Mouse (Mus musculus): ENCODE data around the gene Ankfn1. TPM values are rescaled to one million over a fixed set of nuclear protein-coding genes. Genes with fewer than 3 reads are reported as not detected.

Ankfn1 gene
- 4.2 and 4.6 TPM in 2 replicates for polyA plus RNA-seq (2015; fragmentation: Nextera tagmentation; extraction: Ambion mirVana)

DNA sequence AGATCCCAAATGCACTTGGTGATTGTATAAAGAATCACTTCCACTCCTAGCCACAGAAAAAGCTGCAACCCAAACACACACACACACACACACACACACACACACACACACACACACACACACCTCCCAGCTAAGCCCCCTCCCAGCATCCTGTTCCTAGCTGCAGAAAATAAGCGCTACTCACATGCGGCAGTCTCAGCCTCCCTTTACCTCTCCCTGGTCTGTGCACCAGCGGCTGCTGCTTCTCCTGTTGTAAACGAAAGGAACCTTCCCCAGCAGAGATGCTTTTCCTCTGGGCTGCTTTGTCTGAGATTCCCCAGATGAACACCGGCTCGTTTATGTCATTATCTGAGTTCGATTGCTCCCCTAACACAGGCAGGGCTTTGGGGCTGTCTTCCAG lies at the start of gene Ankfn1:
TSS of gene Ankfn1 (minus strand) at position 223 of the 400 bp plus-strand sequence.
- Histone ChIP-seq H3K4me3 (no peak within 1 kb of the TSS), H3K9me3 (no peaks in the 10 kb centered on the region), H3K4me1 (peaks cover 7% of the 10 kb centered on the region; the same call in 1 of the 2 replicates), H3K9ac (replicated peaks) (no peak within 1 kb of the TSS), H3K4me2 (replicated peaks) (no peak within 1 kb of the TSS), H3K27me3 (no peaks in the 10 kb centered on the region), H3K27ac (replicated peaks) (no peak within 1 kb of the TSS), H3K36me3 (no peaks in the 10 kb centered on the region)
- no peak for ATAC-seq (replicated peaks)
- 30% methylated on average over 7 of the region's 7 CpGs for WGBS

DNA sequence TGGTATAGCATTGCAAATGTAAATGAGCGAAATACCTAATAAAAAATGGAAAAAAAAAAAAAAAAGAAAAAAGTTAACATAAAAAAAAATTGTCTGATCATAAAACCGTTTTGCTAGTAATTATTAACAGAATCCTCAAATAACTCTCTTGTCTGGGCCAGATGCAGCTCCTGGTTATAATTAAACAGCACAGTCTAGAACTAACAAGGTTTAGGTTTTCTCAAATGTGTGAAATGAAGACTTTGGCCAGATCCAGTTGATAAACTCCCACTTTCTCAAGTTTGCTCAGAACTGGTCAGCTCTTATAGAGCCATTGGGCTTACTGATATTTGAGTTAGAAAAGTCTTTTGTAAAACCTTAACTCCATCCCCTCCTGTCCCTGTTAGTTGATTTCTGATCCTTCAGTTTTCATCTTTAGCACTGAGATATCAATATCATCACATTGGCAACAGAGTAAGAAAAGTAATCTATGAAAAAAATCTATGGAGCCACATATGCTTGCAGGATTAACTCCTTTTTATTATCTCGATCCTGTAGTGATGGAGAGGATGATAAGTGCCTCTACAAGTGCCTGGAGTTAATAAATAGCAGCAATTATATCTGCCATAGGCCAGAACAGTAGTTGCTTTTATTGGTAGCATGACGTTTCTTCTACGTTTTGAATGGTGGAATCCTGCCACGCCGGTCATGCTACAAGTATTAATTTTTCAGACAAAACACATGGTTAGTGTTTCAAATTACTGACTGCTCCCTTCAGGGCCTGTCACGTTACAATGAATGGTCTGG lies 46.4 kb upstream of the Ankfn1 start:
- Histone ChIP-seq H3K27ac (replicated peaks) (no peak overlapping the region), H3K9me3 (no peaks in the 10 kb centered on the region), H3K4me2 (replicated peaks) (no peak overlapping the region), H3K36me3 (no peaks in the 10 kb centered on the region), H3K4me1 (no peaks in the 10 kb centered on the region), H3K27me3 (no peaks in the 10 kb centered on the region), H3K4me3 (no peak overlapping the region), H3K9ac (replicated peaks) (no peak overlapping the region)
- WGBS = 69% methylated on average over 8 of the region's 8 CpGs
- ATAC-seq (replicated peaks) = no peak

DNA sequence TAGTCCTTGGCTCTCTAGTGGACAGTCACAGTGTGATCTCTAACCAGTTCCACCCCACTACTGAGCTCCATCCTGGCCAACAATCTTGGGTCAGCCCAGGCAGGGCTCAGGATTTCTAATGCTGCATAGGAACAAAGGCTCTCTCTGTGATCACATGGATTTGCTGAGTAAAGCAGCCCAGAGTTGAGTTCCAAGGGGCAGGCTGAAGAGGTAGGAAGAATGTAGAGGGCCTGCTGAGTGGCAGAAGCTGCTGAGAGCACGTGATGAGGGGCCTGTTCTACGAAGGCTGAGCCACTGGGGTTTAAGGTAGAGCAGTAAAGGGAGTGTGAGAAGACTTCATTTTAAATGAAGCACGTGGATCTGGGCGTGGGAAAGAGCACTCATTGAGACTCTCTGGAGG lies 41.1 kb upstream of the Ankfn1 start:
- Histone ChIP-seq H3K27ac (replicated peaks) (no peak overlapping the region), H3K9ac (replicated peaks) (no peak overlapping the region), H3K27me3 (no peaks in the 10 kb centered on the region), H3K9me3 (no peaks in the 10 kb centered on the region), H3K4me3 (no peak overlapping the region), H3K4me1 (no peaks in the 10 kb centered on the region), H3K36me3 (no peaks in the 10 kb centered on the region), H3K4me2 (replicated peaks) (no peak overlapping the region)
- 14% methylated on average over 4 of the region's 4 CpGs for WGBS
- no peak for ATAC-seq (replicated peaks)

DNA sequence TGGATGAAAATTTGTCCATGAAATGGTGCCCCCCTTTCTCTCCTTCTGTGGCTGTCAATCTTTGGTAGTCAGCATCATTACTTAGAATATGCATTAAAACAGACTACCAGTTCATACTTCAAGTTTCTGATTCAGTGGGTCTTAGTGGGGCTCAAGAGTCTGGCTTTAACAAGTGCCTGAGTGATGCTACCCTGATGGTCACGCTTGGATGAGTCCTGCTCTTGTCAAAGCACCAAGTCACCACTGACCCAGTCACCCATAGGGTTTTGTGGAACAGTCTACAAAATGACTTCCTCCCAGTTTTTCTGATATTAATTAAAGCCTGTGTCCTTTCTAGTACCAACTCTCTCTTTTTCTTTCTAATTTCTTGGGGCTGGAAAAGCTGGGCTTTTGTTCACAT lies 34.0 kb upstream of the Ankfn1 start:
- Histone ChIP-seq H3K4me2 (replicated peaks) (no peak overlapping the region), H3K27ac (replicated peaks) (no peak overlapping the region), H3K27me3 (no peaks in the 10 kb centered on the region), H3K4me3 (no peak overlapping the region), H3K9me3 (no peaks in the 10 kb centered on the region), H3K4me1 (no peaks in the 10 kb centered on the region), H3K36me3 (no peaks in the 10 kb centered on the region), H3K9ac (replicated peaks) (no peak overlapping the region)
- no peak for ATAC-seq (replicated peaks)
- WGBS = 94% methylated on average over 1 of the region's 1 CpGs

DNA sequence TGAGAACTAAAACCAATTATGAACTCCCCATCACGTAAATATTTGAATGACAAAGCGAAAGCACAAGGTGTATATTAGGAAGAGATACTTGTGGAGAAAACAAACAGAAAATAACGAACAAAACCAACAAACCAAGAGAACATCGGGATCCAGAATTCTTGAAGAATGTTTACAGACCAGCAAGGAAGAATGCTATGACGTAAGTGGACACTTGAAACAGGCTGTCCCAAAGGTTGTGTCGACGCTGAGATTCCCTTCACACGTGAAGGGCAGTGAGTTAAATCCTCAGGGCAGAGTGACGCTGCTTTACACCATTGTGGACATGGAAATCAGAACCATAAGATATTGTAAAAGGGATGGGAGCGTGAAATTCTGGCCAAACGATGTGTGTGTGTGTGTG lies 30.5 kb upstream of the Ankfn1 start:
- ATAC-seq (replicated peaks) = no peak
- H3K9me3 ChIP-seq = no peaks in the 10 kb centered on the region
- H3K27me3 ChIP-seq = no peaks in the 10 kb centered on the region
- H3K9ac ChIP-seq (replicated peaks) = no peak overlapping the region
- no peak overlapping the region for H3K4me3 ChIP-seq
- H3K27ac ChIP-seq (replicated peaks) = no peak overlapping the region
- no peaks in the 10 kb centered on the region for H3K36me3 ChIP-seq
- no peak overlapping the region for H3K4me2 ChIP-seq (replicated peaks)
- WGBS = 82% methylated on average over 11 of the region's 11 CpGs
- H3K4me1 ChIP-seq = no peaks in the 10 kb centered on the region

DNA sequence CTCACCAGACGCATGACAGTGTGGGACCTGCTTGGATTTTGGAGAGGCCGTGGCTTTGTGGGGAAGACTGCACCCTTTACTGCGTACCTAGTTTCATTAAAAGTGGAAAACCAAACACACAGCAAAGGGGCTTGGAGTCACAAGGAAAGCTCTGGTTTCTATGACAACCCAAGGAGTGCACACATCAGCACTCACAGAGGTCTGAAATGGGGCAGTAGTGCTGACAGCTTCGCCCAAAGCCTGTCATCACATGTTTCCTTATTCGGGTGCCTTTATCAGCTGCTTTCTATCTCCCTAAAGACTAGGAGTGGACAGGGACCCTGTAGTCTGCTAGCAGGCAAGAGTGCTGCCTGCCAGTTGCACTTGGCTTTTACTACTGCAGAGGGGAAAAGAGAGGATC lies 27.4 kb upstream of the Ankfn1 start:
- ATAC-seq (replicated peaks) = no peak
- no peaks in the 10 kb centered on the region for H3K27me3 ChIP-seq
- H3K9ac ChIP-seq (replicated peaks) = no peak overlapping the region
- H3K4me2 ChIP-seq (replicated peaks) = no peak overlapping the region
- H3K27ac ChIP-seq (replicated peaks) = no peak overlapping the region
- 53% methylated on average over 5 of the region's 5 CpGs for WGBS
- H3K4me1 ChIP-seq = no peaks in the 10 kb centered on the region
- no peaks in the 10 kb centered on the region for H3K9me3 ChIP-seq
- H3K36me3 ChIP-seq = no peaks in the 10 kb centered on the region
- no peak overlapping the region for H3K4me3 ChIP-seq

DNA sequence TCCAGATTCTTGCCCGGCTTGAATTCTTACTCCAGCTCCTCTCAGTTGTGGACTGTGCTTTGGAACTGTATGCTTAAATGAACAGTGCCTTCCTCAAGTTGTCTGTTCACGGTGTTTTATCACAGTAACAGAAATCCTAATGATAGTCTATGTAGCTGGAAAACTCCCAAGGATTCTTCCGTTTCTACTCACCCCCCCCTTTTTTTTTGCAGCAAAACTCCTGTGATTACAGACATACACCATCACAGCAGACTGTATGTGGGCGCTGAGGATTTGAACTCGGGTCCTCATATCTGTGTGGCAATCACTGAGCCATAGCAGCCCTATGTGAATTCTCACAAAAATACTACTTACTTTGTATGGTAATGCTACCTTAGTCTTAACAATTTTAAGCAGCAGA lies 26.5 kb upstream of the Ankfn1 start:
- 87% methylated on average over 5 of the region's 5 CpGs for WGBS
- Histone ChIP-seq H3K4me1 (no peaks in the 10 kb centered on the region), H3K27me3 (no peaks in the 10 kb centered on the region)

DNA sequence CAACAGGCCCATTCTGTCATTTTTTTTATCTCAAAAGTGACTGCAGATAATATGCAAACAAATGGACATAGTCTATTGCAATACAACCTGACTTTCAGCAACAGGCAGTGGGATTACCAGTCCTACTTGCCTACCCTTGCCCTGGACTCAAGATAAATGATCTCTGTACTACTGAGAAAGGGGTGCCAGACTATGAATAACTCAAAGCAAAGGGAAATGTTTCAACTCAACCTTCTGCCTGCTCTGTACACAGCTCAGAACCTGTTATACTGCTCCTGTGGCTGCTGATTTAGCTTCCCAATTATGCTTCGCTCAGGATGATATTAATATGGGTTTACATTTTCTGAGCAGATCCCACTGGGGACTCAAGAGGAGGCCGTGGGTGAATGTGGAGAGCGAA lies 15.3 kb upstream of the Ankfn1 start:
- ATAC-seq (replicated peaks) = no peak
- H3K27ac ChIP-seq (replicated peaks) = no peak overlapping the region
- no peak overlapping the region for H3K4me3 ChIP-seq
- no peaks in the 10 kb centered on the region for H3K4me1 ChIP-seq
- H3K27me3 ChIP-seq = no peaks in the 10 kb centered on the region
- no peak overlapping the region for H3K9ac ChIP-seq (replicated peaks)
- 81% methylated on average over 3 of the region's 3 CpGs for WGBS
- no peaks in the 10 kb centered on the region for H3K9me3 ChIP-seq
- H3K36me3 ChIP-seq = no peaks in the 10 kb centered on the region
- H3K4me2 ChIP-seq (replicated peaks) = no peak overlapping the region

More for the DNA sequence above, 26.5 kb upstream of the Ankfn1 start:
- no peak overlapping the region for H3K4me2 ChIP-seq (replicated peaks)
- H3K9me3 ChIP-seq = no peaks in the 10 kb centered on the region
- H3K9ac ChIP-seq (replicated peaks) = no peak overlapping the region
- no peak overlapping the region for H3K27ac ChIP-seq (replicated peaks)
- no peak overlapping the region for H3K4me3 ChIP-seq
- H3K36me3 ChIP-seq = no peaks in the 10 kb centered on the region
- ATAC-seq (replicated peaks) = no peak

DNA sequence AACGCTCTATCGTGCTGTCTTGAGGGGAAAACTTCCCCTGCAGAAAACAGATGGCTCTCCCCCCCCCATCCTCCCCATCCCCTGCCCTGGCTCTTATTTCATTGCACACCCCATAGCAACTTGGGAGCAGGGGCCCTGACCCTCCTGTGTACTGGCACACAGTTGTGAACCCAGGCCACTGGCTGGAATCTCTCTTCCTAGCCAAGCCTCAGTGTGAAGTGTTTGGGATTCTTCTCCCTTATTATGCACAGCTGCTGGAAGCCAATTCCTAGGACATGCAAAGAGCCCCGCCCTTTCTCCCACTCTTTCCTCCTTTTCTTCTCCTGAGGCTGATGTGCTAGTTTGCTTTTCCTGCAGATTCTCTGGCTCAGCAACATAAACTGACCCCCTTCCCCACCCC lies 1.4 kb downstream of the Ankfn1 start:
- no peak for ATAC-seq (replicated peaks)
- WGBS = 74% methylated on average over 3 of the region's 3 CpGs
- no peaks in the 10 kb centered on the region for H3K27me3 ChIP-seq
- H3K9ac ChIP-seq (replicated peaks) = no peak overlapping the region
- no peak overlapping the region for H3K27ac ChIP-seq (replicated peaks)
- no peaks in the 10 kb centered on the region for H3K36me3 ChIP-seq
- H3K4me2 ChIP-seq (replicated peaks) = no peak overlapping the region
- peaks cover 7% of the 10 kb centered on the region; the same call in 1 of the 2 replicates for H3K4me1 ChIP-seq
- no peak overlapping the region for H3K4me3 ChIP-seq
- H3K9me3 ChIP-seq = no peaks in the 10 kb centered on the region

DNA sequence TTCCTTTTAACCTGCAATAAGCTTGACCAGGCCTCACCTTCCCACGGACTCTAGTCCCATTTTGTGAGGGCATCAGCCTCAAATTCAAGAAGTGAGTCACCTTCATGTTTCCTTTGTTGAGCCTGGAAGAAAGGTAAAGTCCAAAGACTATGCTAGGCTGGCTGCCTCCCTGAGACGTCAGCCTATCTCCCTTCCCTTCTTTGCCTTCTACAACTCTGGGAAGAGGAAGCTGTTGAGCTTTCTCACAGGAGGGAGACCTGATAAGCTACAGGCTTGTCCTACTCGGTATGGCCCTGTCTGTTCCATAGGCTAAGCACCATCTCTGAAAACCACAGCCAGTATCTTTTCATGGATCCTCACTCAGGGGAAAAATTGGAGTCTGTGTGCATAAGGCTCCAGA lies 2.5 kb downstream of the Ankfn1 start:
- H3K9ac ChIP-seq (replicated peaks) = no peak overlapping the region
- 85% methylated on average over 3 of the region's 3 CpGs for WGBS
- no peak for ATAC-seq (replicated peaks)

DNA sequence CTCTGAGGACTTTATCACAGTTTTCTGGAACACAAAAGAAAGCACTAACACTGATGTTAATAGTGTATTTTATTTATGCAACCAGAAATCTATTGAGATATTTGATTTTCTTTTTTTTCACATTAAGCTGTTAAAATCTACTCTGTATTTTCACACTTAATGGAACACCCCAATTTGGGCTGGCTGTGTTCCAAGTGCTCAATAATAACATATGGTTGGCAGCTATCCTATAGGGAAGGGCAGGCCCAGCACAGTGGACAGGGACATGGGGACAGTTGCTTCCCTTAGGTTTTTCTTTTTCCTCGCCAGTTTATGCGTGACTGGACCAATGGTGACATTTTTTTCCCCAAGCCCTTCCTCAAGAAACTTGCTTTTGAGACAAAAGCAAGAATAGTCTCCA lies 4.5 kb downstream of the Ankfn1 start:
- no peak for ATAC-seq (replicated peaks)
- H3K4me3 ChIP-seq = no peak overlapping the region
- no peak overlapping the region for H3K27ac ChIP-seq (replicated peaks)
- no peaks in the 10 kb centered on the region for H3K36me3 ChIP-seq
- no peak overlapping the region for H3K4me2 ChIP-seq (replicated peaks)
- peaks cover 7% of the 10 kb centered on the region; the same call in 1 of the 2 replicates for H3K4me1 ChIP-seq
- no peaks in the 10 kb centered on the region for H3K9me3 ChIP-seq
- 60% methylated on average over 2 of the region's 2 CpGs for WGBS
- H3K9ac ChIP-seq (replicated peaks) = no peak overlapping the region
- peaks cover 4% of the 10 kb centered on the region; the same call in 1 of the 2 replicates for H3K27me3 ChIP-seq

More for the DNA sequence above, 2.5 kb downstream of the Ankfn1 start:
- H3K9me3 ChIP-seq = no peaks in the 10 kb centered on the region
- no peak overlapping the region for H3K27ac ChIP-seq (replicated peaks)
- no peaks in the 10 kb centered on the region for H3K36me3 ChIP-seq
- H3K4me3 ChIP-seq = no peak overlapping the region
- peaks cover 7% of the 10 kb centered on the region; the same call in 1 of the 2 replicates for H3K4me1 ChIP-seq
- no peaks in the 10 kb centered on the region for H3K27me3 ChIP-seq
- H3K4me2 ChIP-seq (replicated peaks) = no peak overlapping the region

DNA sequence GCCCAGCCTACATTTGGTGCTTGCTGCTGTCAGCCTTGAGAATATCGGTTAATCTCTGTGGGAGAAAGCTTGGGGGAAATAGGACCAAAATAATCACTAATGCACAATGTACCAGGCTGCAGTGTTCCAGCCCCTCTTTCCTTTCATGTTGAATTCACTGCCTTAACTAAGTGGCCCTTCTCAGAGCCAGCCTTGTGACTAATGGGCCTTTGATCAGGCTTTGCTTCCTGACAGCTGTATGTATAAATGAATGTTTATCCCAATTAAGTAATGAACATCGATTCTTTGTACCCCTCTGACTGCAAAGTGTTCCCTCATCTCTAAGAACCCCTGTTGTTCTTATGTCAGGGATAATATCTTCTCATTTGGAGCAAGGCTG lies 11.7 kb downstream of the Ankfn1 start:
- no peaks in the 10 kb centered on the region for H3K36me3 ChIP-seq
- no peak overlapping the region for H3K9ac ChIP-seq (replicated peaks)
- WGBS = 7% methylated on average over 2 of the region's 2 CpGs
- H3K4me2 ChIP-seq (replicated peaks) = no peak overlapping the region
- H3K27me3 ChIP-seq = peaks cover 25% of the 10 kb centered on the region
- peaks cover 21% of the 10 kb centered on the region for H3K4me1 ChIP-seq
- H3K9me3 ChIP-seq = no peaks in the 10 kb centered on the region
- peak; percentile 48; the same call in 1 of the 2 replicates for ATAC-seq (replicated peaks)
- no peak overlapping the region for H3K27ac ChIP-seq (replicated peaks)
- H3K4me3 ChIP-seq = no peak overlapping the region

All from forebrain, embryonic 15.5 days (tissue).